Mouse (Mus musculus) layer of hippocampus, adult 6 months (tissue): Measurements from ENCODE around the gene Plin4. TPM values are rescaled to one million over a fixed set of nuclear protein-coding genes. Genes with fewer than 3 reads are reported as not detected.

ENCODE experiments used
- long read RNA-seq, 2 experiments: library from polyadenylated mRNA; unstranded; transcript quantifications; one replicate each; pipeline ENCODE4 v2.0.0; 2019 to 2020
- polyA plus RNA-seq: library from polyadenylated mRNA; unstranded; fragments of <200 nt; fragmentation: Nextera tagmentation; gene quantifications from 2 replicates; pipeline ENCODE4 v1.2.3, GENCODE M21; 2021

Plin4 gene
- 0.13 and 0.18 TPM in 2 replicates for polyA plus RNA-seq
- long read RNA-seq, experiment 1 = 0 reads
- long read RNA-seq, experiment 2, partial matches to known transcripts = 0 of 1 reads
- long read RNA-seq, experiment 2, other reads (novel, unspliced or antisense) = 1 of 1 reads

GRCm38 (mm10) chr17:56109219-56110051, at the start of gene Plin4:
Plin4 (minus strand) TSS chr17:56109803.

DNA sequence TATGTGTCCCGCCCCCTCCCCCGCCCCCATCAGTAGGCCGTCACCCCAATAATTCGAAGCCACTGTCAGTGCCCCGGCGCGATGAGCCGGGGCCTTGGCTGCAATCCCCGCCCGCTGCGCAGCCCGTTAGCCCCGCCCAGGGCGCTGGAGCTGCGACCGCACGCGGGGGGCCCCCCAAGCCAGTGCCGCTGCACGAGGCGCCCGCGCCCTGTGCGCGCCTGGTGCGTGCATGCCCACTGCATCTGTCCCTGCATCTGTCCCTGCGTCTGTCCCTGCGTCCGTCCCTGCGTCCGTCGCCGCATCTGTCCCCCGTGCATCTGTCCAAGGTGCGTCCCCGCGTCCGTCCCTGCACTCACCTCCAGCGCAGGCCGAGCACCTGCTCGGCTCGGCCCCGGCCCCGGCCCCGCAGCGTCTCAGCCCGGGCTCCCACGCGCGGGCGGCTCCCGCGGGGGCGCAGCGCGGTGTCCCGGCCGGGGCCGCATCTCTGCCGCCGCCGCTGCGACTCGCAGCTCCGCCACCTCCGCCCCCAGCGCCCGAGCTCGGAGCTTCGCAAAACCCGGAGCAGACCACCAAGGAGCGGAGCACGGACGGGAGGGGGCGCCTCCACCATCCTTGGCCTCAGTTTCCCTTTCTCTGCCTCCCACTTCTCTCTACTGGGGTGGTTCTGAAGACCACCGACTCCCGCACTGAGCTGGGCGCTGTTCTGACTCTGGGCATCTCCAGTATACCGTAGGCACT, 30.4 kb upstream of the Plin4 start, which contains the start of gene Sema6b:
TSS of gene Sema6b (minus strand) at position 486 of the 738 bp plus-strand sequence.

DNA sequence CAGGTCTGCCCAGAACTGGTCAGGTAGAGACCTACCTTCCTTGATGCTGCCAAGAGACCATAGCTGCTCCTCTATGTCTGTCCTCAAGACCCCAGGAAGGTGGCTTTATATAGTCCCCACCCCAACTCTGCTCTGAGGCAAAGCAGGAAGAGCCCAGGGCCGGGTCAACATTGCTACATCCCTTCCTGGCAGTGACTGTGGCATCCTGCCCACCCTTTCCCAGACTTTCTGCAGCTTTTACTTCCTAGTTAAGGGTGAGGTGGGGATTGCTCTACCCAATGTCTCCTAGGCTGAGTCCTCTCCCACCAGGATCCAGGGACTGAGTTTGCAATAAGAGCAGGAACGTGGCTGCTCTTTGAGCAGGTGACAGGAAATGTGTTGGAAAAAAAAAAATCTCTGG, 12.2 kb upstream of the Plin4 start, which contains the start of gene Lrg1:
TSS of gene Lrg1 (minus strand) at position 176 of the 400 bp plus-strand sequence.

GRCm38 (mm10) chr17:56117251-56117710, 7.7 kb upstream of the Plin4 start, which contains the start of gene Plin5:
Plin5 (minus strand) TSS chr17:56117596.

GRCm38 (mm10) chr17:56078880-56079795, 30.5 kb downstream of the Plin4 start, which contains the start of gene Hdgfl2:
Hdgfl2 (plus strand) TSS chr17:56079634.

DNA sequence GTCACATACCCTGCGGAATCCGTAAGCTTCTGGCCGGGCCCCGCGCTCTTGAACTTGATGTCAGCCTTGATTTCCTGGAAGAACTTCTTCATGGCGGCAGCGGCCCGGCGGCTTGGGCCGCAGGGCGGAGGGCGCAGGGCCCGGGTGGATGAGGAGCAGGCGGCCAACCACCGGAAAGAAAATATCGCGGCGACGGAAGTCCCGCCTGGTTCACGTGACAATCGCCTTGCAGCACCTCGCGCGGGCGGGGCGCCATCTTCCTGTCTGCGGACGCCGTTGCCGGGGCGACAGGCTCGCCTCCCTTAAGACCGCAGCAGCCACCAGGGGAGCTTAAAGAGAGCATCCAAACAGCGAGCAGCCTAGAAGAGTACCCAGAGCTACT, 34.8 kb downstream of the Plin4 start, which contains the start of gene Ubxn6:
TSS of gene Ubxn6 (minus strand) at position 202 of the 382 bp plus-strand sequence.

Other genes starting within 250 kb of the Plin4 start
- gene Zfp119a, start 230.9 kb downstream of the Plin4 start, polyA plus RNA-seq = 3.7 and 5.9 TPM in 2 replicates
- 6.0 TPM in 2 replicates for gene Zfp959, start 217.7 kb downstream of the Plin4 start, polyA plus RNA-seq
- gene Zfp119b, start 160.3 kb downstream of the Plin4 start, polyA plus RNA-seq = 3.2 and 3.8 TPM in 2 replicates
- gene Ebi3, start 157.2 kb downstream of the Plin4 start, polyA plus RNA-seq = 1.6 and 1.9 TPM in 2 replicates
- gene Yju2, start 150.7 kb downstream of the Plin4 start, polyA plus RNA-seq = 11.1 and 11.5 TPM in 2 replicates
- gene Shd, start 139.3 kb downstream of the Plin4 start, polyA plus RNA-seq = 22.8 and 32.3 TPM in 2 replicates
- 84.6 and 97.2 TPM in 2 replicates for gene Fsd1, start 123.3 kb downstream of the Plin4 start, polyA plus RNA-seq
- gene Stap2, start 104.2 kb downstream of the Plin4 start, polyA plus RNA-seq = 0.28 and 0.35 TPM in 2 replicates
- gene Mpnd, start 104.1 kb downstream of the Plin4 start, polyA plus RNA-seq = 13.4 and 19.2 TPM in 2 replicates
- gene Sh3gl1, start 73.2 kb downstream of the Plin4 start, polyA plus RNA-seq = 37.8 and 39.8 TPM in 2 replicates
- gene Chaf1a, start 69.4 kb downstream of the Plin4 start, polyA plus RNA-seq = 0.68 and 0.92 TPM in 2 replicates
- 84.0 and 89.6 TPM in 2 replicates for gene Ubxn6, start 34.8 kb downstream of the Plin4 start, polyA plus RNA-seq
- 73.1 and 79.1 TPM in 2 replicates for gene Hdgfl2, start 30.2 kb downstream of the Plin4 start, polyA plus RNA-seq
- 2.0 and 2.2 TPM in 2 replicates for gene Plin5, start 7.8 kb upstream of the Plin4 start, polyA plus RNA-seq
- 1.5 and 1.8 TPM in 2 replicates for gene Lrg1, start 12.2 kb upstream of the Plin4 start, polyA plus RNA-seq
- 3.9 and 4.9 TPM in 2 replicates for gene Sema6b, start 30.5 kb upstream of the Plin4 start, polyA plus RNA-seq
- 7.2 and 9.1 TPM in 2 replicates for gene Tnfaip8l1, start 52.7 kb upstream of the Plin4 start, polyA plus RNA-seq
- 83.8 and 89.4 TPM in 2 replicates for gene Mydgf, start 74.1 kb upstream of the Plin4 start, polyA plus RNA-seq
- 17.7 and 19.1 TPM in 2 replicates for gene Dpp9, start 109.1 kb upstream of the Plin4 start, polyA plus RNA-seq
- gene Fem1a, start 147.0 kb upstream of the Plin4 start, polyA plus RNA-seq = 9.4 and 10.9 TPM in 2 replicates
- gene Ticam1, start 167.0 kb upstream of the Plin4 start, polyA plus RNA-seq = 2.2 and 2.6 TPM in 2 replicates
- 6.1 and 9.9 TPM in 2 replicates for gene Plin3, start 183.1 kb upstream of the Plin4 start, polyA plus RNA-seq
- gene Arrdc5, start 190.5 kb upstream of the Plin4 start, polyA plus RNA-seq = not detected in 2 replicates
- 0.15 and 0.48 TPM in 2 replicates for gene Uhrf1, start 193.5 kb upstream of the Plin4 start, polyA plus RNA-seq
- 25.3 and 26.4 TPM in 2 replicates for gene Kdm4b, start 216.3 kb upstream of the Plin4 start, polyA plus RNA-seq